Mouse (Mus musculus): ENCODE results near the gene Hist1h2ak.
"Not testable (repeated sequence)": the region's sequence is repeated elsewhere in the genome, so short reads cannot be mapped to it uniquely, and the experiment has no call there.

The Hist1h2ak gene

DNA sequence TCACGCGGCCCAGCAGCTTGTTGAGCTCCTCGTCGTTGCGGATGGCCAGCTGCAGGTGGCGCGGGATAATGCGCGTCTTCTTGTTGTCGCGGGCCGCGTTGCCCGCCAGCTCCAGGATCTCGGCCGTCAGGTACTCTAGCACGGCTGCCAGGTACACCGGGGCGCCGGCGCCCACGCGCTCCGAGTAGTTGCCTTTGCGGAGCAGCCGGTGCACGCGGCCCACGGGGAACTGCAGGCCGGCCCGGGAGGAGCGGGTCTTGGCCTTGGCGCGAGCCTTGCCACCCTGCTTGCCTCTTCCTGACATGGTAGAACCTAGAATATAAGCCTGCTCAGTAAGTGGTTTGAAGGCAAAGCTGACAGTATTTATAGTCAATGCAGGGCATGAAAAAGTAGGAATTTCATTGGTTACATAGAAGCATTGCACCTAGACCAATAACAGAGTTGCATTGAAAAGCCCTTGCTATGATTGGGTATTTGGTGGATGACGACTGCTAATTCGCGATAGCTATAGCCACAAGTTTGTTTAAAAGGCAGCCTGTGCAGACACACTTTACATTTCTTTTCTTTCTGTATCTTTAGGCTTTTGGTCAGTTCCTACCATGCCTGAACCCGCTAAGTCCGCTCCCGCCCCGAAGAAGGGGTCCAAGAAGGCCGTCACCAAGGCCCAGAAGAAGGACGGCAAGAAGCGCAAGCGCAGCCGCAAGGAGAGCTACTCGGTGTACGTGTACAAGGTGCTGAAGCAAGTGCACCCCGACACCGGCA is at the start of gene Hist1h2ak, which contains the start of gene Hist1h2bn:
Gene Hist1h2ak (minus strand): TSS at position 304 of the 762 bp plus-strand sequence.
Gene Hist1h2bn (plus strand): TSS at position 600 of the 762 bp plus-strand sequence.
- peak; percentile 90 for DNase-seq

DNA sequence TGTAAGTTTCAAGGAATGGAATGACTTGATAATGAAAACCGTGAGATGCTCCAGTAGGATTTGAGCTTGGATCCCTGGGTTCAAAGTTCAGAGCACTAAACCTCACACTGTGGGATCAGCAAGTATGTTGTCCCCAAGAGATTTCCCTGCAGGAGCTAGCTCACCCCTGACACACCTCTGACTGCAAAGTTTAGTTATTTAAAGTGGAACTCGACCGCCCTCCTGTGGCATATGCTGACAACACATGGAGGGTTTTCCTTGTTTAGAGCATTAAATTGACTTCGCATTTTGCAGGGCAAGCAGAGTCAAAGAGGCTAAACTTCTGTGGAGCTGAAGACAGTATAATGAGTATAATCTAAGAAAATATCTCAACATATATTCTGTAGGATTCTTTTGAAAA is 49.4 kb upstream of the Hist1h2ak start:
- DNase-seq = not testable (repeated sequence)

DNA sequence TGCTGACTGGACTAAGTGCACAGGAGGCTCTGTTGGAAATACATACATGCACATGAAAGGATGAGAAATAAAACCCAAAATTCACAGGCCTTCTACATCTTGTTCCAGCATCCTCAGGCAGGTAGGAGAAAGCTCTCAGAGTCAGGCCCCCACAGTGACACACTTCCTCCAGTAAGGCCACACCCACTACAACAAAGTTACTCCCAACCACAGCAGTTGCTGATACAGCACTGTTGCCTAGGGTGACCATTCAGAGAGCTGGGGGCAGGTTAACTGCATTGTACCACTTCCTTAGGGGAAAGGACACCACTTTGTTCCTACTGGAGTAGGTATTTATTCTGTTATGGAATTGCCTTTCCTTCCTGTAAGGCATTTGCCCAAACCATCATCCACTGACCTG is 43.5 kb upstream of the Hist1h2ak start:
- DNase-seq = not testable (repeated sequence)

DNA sequence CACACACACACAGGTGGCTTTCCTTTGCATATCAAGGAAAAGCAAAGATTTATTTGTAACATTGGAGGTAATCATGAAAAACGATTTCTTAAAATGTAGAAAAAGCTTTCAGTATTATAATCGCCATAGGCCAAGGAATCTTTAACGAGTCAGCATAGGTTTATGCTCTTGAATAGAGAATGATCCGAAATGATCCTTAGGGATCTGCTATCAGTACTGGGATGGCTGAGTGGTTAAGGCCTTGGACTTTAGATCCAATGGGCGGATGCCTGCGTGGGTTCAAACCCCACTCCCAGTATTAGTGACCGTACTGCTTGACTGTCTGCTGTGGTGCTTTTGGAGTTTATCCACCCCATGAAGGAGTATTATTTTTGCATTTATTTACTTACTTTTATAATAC is 42.0 kb upstream of the Hist1h2ak start:
- DNase-seq = no peak

DNA sequence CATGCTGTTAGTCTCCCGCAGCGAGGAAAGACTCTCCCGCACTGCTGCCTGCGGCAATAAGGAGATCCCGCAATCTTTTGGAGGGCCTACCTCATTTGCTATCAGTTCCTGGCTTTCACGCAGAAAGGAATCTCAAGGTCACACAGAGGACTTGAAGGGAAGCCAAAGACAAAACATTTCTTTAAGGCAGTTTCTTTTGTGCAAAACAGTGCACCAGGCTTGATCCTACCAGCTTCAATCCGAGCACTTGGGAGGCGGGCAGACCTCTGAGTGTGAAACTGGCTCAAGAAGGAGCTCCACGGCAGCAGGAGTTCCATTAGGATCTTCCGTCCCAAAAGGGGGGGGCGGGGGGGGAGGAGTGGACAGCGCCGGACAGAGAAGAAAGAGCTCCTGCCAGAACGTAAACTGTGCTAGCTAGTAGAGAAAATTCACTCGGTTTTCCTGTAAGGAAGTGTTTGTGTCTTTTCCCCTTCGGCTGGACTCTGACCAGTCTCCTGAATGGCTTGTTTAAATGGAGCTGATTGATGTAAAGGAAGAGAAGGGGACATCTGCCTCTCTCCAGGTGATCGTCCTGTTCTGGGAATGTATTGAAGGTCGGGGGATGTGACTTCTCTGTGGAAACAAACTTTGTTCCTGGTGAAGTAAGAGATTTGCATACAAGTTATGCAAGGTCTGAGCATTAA is 37.1 kb upstream of the Hist1h2ak start:
- no peak for DNase-seq

DNA sequence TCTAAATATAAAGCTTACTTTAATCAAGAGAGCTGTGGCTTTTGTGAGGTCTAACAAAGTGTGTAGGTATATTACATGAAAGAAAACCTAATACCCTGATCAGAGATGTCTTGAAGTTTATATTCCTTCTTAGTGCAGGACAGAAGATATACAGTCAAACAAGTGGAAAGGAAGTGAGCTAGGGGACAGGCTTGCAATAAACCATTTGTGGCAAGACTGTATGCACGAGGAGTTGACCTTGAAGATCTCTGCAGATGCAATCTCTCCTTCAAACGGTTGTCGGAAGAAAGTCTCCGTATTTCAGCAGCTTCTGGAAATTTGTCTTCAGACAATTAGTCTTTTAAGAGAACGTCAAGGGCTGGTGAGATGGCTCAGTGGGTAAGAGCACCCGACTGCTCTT is 36.3 kb upstream of the Hist1h2ak start:
- no peak for DNase-seq

DNA sequence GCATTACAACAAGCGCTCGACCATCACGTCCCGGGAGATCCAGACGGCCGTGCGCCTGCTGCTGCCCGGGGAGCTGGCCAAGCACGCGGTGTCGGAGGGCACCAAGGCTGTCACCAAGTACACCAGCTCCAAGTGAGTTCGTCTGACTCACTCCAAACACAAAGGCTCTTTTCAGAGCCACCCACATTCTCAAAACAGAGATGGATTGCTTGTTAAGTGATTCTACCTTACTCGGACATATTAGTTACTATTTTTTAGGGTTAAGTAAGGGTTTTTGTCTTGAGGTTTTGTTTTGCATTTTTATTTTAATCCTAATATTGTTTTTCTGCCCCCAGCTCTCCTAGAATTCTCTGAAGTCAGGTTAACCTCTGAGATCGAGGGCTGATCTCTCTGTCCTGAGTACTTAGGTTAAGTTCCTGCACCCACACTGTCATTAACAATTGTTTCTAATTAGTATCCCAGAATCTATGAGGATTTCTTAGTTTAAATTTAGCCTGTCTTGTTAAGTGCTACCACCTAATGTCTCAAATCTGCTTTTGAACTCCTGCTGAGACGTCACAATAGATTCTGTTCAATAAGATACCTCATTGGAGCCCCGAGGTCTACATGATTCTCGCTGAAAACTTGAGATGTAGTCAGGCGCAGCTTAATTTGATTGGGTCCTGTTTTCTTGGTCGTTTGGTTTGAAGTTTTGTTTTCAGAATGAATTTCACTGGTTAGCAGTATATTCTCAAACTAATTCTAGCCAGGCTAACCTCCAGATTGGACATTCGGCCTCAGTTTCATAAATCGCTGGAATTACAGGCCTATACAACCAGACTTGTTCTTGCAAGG is 34.4 kb upstream of the Hist1h2ak start:
- no peak for DNase-seq

DNA sequence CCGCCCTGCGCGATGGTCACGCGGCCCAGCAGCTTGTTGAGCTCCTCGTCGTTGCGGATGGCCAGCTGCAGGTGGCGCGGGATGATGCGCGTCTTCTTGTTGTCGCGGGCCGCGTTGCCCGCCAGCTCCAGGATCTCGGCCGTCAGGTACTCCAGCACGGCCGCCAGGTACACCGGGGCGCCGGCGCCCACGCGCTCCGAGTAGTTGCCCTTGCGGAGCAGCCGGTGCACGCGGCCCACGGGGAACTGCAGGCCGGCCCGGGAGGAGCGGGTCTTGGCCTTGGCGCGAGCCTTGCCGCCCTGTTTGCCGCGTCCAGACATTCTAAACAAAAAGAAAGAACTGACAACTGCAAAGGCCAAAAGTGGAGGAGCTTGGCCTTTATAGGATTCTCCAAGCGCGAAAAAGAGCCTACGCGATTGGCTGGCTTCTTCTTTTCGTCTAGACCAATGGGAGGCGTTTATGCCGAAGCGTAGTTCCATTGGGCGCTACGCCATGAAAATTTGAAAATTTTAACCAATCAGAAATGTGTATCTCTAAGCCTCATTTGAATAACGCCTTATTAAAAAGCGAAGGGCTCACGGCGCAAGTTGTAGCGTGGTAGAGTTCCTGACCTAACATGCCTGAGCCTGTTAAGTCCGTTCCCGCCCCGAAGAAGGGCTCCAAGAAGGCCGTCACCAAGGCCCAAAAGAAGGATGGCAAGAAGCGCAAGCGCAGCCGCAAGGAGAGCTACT is 33.4 kb upstream of the Hist1h2ak start, which contains the start of the genes Hist1h2an and Hist1h2bp:
Gene Hist1h2an (minus strand): TSS at position 320 of the 731 bp plus-strand sequence.
Gene Hist1h2bp (plus strand): TSS at position 563 of the 731 bp plus-strand sequence.
- DNase-seq = peak; percentile 95

DNA sequence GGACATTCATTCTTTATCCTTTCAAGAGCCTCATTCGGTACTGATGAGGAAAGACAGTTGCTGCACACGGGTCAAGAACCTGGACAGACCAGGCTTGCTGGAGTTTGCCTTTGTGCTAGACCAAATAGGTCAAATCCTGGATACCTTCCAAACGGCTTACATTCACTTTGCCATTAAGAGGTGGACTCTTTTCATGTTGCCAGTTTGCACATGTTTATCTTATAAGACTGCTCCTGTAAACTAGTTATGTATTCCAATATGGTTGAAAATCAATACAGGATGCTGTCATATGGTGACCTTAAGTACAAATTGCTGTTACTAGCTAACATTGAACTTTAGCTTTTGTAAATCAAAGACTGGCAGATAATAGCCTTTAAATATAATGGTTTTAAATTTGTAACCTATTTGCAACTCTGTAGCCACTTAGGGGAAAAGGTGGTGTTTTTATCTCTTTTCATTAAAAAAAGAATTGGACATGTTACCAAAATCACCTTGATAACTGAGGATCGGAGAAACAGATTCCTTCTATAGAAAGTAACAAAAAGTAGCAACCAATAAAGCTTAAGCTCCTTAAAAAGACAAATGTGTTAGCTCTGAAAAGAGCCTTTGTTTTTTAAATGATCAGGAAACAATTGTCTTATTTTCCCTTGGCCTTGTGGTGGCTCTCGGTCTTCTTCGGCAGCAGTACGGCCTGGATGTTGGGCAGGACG is 32.7 kb upstream of the Hist1h2ak start:
- no peak for DNase-seq

DNA sequence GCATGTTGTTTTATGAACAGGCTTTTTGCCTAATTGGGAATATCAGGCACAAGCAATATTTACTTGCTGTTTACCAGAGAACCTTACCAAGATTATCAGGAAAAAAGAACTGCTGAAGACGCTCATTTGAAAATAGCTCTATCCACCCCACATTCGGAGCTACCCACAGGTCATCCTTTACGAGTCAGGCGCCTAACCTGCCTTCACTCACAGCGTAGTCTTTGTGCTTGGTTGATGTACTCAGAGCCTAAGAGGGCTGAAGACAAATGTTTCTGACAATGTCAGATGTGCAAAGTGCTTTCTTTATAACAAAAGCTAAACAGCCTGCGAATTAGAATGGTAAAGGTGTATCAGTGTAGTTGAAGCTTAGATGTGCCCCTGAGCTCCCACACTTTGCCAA is 30.7 kb upstream of the Hist1h2ak start:
- DNase-seq = no peak

DNA sequence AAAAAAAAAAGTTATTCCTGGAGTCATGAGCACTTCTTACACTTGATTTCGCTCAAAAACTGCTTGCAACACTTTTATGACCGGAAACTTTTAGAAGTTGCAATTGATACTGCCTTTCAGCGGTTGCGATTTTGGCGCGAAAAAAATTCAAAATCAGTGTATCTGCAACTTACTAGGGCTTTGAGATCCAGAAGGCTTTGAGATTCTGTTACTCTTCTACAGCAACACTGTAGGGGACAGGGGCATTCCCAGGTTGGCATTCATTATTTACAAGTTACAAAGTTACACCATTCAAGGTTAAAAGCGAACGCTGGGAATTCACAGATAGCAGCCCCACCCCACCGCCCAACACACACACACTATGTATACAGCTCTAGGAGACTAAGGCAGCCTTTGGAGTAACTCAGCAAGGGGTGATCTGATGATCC is 30.1 kb upstream of the Hist1h2ak start:
- peak; percentile 28 for DNase-seq

DNA sequence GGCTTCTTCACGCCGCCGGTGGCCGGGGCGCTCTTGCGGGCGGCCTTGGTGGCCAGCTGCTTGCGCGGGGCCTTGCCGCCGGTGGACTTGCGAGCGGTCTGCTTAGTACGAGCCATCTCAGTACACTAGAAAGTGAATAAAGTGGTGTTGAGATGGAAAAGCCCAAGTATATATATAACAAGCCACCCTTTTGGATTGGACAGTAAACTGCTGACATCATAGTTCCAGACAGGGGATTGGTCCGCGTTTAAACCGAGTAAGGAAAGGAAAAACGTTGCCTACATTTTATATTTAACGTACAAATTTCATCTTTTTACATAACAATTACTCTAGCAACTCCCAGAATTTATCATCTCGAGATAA is 29.6 kb upstream of the Hist1h2ak start, which contains the start of gene Hist1h3i:
Gene Hist1h3i (minus strand): TSS at position 116 of the 363 bp plus-strand sequence.
- peak; percentile 76 for DNase-seq

DNA sequence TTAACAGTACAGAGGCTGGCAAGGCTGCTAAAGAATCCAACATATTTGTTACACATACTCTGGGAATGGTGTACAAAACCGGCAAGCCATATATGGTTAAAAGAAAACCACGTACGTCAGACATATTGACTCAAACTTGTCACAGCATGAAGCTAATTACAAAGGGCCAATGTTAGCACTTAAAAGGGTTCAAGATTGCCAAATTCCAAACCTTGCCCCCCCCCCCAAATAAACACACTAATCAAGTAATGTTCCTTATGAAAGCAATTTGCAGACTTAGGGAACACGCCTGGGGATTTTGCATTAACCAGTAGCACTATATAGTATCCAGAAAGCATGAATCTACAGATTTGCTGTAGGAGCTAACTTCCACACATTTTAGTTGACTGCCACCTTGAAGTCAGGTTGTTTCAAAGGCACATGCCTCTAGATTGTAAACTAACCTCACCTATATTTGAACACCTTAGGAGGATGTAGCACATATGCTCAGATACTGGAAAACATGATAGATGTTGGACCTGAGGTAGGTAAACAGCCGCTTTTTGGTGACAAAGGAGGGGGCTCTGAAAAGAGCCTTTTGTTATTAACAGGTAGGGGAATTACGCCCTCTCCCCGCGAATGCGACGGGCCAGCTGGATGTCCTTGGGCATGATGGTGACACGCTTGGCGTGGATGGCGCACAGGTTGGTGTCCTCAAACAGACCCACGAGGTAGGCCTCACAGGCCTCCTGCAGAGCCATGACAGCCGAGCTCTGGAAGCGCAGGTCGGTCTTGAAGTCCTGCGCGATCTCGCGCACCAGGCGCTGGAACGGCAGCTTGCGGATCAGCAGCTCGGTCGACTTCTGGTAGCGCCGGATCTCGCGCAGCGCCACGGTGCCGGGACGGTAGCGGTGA is 29.0 kb upstream of the Hist1h2ak start:
- DNase-seq = not testable (repeated sequence)

DNA sequence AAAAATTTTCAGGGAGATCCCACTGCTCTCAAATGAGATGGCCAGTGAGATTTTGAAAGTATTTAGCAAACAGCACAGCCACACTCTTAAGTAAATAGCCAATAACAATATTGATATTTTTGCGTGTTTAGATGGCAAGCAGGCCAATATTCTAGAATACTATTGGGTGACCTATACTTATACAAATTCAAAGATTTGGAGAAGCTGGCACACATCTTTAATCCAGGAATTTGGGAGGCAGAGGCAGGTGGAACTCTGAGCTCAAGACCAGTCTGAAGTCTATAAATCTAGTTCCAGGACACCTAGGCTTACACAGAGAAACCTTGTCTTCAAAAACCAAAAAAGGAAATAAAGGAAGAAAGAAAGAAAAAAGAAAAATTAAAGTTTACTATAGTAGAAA is 28.0 kb upstream of the Hist1h2ak start:
- no peak for DNase-seq

DNA sequence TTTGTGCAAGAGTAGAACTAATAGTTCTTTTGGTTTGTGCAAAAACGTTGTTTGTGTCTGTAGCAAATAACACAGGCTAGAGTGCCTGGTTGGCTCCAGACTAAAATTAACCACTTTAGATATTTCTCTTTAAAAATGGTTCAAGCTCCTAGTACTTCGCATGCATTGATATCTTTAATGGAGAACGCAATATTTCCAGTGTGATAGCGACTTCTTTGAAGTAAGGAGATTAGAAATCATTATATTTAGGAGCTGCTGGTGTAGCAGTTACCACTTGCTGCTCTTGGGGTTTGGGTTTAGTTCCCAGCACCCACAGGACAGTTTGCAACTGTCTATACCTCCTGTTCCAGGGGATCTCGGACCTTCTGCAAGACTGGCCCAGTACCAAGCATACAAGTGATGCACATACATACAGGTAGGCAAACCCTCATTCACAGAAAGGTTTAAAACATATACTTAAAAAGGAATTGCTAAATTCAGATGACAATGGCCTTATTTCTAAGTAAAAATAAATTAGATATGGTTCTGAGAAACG is 27.5 kb upstream of the Hist1h2ak start:
- DNase-seq = no peak

DNA sequence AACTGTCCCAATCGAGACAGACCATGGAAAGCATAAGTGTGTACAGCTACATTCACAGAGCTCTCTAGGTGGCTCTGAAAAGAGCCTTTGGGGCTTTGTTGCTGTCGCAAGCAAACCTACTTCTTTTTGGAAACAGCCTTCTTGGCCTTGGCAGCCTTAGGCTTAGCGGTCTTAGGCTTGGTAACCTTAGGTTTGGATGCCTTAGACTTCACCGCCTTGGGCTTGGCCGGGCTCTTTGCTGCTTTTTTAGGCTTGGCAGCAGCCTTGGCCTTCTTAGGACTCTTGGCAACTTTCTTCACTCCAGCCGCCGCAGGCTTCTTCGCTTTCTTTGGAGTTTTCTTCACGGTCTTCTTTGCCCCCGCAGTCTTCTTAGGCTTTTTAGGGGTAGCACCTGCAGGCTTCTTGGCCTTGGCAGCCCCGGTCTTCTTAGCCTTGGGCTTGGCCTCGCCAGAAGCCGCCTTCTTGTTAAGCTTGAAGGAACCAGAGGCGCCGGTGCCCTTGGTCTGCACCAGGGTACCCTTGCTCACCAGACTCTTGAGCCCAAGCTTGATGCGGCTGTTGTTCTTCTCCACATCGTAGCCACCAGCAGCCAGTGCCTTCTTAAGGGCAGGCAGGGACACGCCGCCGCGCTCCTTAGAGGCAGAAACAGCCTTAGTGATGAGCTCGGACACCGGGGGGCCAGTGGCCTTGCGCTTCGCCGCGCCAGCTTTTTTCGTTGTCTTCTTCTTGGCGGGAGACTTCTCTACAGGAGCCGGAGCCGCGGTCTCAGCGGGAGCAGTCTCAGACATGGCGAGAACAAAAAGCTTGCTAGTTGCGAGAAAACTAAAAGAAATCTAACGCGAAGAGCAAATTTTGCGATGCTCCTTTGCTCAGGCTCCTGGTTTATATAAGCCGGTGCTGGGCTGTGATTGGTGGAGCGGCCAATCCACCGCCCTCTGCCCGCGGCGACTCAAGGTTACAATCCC is 26.4 kb upstream of the Hist1h2ak start, which contains the start of gene Hist1h1b:
Gene Hist1h1b (minus strand): TSS at position 859 of the 965 bp plus-strand sequence.
- DNase-seq = peak; percentile 33

DNA sequence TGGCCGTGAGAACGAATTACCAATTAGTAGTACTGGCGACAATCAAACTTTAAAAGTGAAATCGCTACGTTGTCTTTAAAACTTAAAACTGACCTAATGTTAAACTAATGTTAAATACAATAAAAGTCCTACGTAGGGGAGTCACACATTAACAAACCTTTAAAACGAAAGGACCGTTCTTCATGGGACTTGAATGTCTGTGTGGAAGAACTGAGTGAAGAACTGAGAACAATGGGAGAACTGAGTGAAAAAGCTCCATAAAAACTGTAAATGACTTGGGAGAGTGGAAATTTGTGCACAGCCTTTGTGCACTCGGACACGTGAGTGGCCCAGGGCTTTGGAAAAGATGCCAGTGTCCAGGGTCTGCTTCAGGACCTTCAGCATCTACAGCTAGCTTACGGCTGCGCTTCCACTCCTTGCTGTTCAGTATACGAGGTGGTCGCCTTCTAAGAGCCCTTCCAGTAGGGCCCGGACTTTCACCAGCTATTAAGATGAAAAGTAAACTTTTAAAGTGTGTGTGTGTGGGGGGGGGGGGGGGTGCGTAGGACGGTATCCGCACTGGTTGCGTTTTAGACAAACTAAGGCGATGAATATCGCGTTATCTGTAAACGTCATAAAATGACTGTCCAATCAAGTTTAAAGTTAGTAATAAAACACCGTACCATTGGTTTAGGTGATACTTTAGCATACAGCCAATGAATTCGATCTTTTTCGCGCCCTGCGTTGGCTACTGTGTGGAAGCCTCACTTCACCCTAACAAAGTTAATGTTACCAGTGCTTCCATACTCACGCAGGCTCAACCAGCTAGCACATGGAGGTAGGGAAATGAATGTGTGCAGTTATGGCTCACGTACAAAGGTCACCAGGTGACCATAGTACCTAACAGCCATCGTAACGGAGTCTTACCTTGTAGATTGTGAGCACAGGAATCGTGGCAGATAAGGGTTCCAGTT is 25.5 kb upstream of the Hist1h2ak start:
- peak; percentile 67 for DNase-seq

DNA sequence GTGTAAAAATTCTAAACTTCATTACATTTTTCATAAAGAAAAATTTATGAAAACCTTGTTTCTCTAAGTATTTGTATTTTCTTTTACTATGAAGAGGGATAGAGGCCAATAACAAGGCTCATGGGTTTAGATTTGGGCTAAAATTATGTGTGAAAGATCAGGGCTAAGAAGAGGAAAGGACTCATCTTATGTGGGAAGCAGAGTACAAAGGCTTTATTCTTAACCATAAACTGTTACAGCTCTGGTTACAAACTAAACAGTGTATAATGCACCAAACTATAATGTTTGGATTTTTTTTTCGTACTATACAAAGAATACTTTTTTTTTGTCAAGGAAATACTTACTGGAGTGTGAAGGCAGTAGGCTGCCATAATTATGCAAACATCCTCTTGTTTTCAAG is 2.1 kb upstream of the Hist1h2ak start:
- no peak for DNase-seq

All from layer of hippocampus, adult 9-11 months (tissue).